Mouse (Mus musculus) heart, postnatal 10 days (tissue): ENCODE results near the gene Il12b. TPM values are rescaled to one million over a fixed set of nuclear protein-coding genes. Genes with fewer than 3 reads are reported as not detected.
"Not testable (repeated sequence)": the region's sequence is repeated elsewhere in the genome, so short reads cannot be mapped to it uniquely, and the experiment has no call there.

Source experiments
- DNase-seq, 2 experiments: peaks; one replicate each; pipeline ENCODE4 v3.0.0; 2021
- intact Hi-C: fragments of 180-260 bp; cut with DNase I; formaldehyde crosslinking; loops from one replicate; pipeline ENCODE4 v1.15.1; 2025
- total RNA-seq, 2 experiments: library from RNA; stranded (reverse); gene quantifications; 2 replicates each; pipeline ENCODE4 v1.2.3; 2021

The Il12b gene
- total RNA-seq, 2 experiments from 2014 or later = not detected

DNA sequence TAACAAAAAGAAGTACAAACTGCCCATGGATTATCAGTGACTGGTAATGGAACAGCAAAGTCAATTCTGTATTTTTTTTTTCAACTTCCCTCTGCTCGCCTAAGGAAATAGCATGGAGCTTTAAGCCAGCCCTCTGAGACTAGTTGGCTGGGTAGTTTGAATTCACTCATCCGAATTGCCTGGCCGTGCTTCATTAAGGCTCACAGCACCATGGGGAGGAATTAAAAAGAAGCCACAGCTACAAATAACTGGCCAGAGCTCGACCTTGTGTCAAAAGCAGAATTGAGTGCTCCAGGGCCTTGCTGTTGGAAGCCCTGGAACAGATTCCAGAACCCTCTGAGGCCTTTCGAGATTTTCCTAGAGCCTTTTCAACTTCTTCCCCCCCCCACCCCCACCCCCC lies 8.8 kb downstream of the Il12b start:
- intact Hi-C loops = no loop called here

DNA sequence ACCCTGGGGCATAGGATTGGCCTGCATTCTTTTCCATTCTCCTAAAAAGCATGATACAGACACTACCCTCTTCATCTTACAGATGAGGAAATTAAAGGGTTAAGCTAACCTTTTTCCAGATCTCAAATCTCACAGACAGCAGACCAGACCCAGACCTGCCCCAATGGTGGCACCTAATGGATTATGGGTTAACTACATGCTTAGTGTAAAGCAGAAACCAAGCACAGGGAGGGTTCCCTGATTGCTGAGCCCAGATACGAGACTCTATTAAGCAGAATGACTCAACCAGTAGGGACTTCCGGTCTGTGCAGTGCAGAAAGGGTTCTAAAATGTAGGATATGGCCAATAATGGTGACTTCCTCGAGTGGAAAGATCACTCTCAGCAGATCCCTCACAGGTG lies 10.6 kb downstream of the Il12b start:
- intact Hi-C loops = no loop called here
- DNase-seq = no peak

More for the DNA sequence above, 8.8 kb downstream of the Il12b start:
- peak in 1 of 2 experiments; percentile 10 for DNase-seq

DNA sequence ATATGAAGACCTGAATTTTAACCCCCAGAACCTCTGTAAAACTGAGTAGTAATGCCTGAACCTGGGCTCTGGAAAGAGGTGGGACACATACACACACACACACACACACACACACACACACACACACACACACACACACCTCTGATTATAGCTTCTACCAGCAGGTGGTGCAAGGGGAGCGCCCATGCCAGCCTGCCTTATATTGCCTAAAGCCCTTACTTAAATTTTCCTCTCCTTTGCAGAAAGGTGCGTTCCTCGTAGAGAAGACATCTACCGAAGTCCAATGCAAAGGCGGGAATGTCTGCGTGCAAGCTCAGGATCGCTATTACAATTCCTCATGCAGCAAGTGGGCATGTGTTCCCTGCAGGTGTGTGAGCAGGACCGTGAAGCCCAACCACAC lies 12.4 kb downstream of the Il12b start:
- DNase-seq = peak in 1 of 2 experiments; percentile 11
- intact Hi-C loops = no loop called here

DNA sequence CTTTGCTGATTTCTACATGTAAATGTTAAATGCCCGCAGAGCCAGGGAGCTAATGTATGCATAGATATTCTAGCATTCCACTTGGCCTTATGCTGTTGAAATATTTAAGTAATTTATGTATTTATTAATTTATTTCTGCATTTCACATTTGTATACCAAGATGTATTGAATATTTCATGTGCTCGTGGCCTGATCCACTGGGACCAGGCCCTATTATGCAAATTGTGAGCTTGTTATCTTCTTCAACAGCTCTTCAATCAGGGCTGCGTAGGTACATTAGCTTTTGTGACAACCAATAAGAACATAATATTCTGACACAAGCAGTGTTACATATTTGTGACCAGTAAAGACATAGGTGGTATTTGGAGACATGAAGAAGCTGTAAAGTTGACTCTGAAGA lies 13.5 kb downstream of the Il12b start:
- no peak for DNase-seq
- intact Hi-C loops = no loop called here

DNA sequence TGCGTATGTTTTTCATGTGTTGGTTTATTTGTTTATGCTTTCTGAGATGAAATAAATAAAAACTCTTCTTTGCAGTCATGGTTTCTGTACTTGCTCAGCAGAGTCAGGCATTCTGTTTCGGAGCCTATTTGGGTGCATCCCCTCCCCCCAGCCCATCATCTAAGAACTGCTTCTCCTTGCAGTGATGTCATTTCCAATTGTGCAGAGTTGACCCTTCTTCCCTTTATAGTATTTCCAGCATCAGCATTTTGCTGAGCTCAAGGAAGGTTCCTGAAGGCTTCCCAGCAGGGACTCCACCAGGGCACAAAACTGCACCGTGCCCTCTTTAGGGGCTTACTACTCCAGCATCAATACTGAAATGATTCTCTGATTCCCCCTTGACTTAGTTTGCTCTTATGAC lies 14.7 kb downstream of the Il12b start:
- DNase-seq = no peak
- intact Hi-C loops = no loop called here

DNA sequence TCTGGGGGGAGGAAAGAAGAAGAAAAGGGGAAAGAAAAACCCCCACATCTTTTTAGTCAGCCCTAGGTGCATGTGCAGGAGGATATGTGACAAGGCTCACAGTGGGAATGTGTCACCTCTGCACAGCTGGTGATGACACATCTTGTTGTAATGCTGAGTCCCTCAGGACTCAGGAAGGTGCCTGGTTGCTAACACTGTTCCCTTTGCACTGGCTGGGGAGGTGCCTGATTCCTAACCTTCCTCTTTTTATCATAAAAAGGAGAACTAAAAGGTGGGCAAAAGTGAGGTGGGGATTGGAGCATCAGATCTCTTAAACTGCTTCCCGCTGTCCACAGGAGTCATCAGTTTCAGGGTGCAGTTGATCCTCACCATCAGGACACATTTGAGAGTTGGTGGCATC lies 17.5 kb downstream of the Il12b start:
- intact Hi-C loops = no loop called here

DNA sequence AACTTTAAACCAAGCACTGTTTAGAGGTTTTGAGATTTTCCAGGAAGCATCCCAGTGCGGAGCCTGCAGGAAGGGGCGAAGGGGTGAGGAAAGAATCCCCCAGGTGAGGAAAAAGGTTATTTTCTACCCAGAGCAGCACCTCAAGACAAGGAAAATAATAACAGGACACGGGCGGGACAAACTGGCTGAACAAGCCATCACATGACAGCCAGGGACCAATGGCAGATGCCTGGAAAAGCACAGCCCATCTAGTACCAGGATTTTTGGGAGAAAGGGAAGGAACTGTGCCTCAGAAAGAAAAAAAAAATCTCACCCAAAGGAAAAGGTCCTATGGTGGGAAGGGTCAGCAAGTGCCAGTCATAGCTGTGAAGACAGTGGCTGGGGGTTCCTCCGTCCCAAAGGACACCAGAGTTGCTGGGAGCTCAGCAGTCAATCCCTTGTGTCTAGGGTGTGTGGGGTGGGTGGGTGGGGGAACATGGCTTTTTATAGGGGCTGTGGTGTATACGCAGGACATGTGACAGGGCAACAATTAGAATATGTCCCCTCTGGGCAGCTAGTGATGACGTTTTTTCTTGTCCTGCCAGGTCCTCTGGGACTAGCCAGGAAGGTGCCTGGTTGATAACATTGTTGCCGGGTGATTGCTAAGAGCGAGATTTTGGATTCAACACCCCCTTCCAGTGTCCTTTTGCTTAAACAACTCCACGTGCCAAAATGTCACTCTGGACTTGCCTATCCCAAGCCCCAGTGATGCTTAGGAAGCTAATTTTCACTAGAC lies 22.7 kb downstream of the Il12b start:
- intact Hi-C loops = no loop called here
- peak; percentile 10 to 11 for DNase-seq

More for the DNA sequence above, 17.5 kb downstream of the Il12b start:
- DNase-seq = no peak

GRCm38 (mm10) chr11:44423261-44423660 lies 23.4 kb downstream of the Il12b start:
- intact Hi-C loops = no loop called here
- no peak for DNase-seq

GRCm38 (mm10) chr11:44423955-44424354 lies 24.1 kb downstream of the Il12b start:
- intact Hi-C loops = no loop called here
- DNase-seq = no peak

DNA sequence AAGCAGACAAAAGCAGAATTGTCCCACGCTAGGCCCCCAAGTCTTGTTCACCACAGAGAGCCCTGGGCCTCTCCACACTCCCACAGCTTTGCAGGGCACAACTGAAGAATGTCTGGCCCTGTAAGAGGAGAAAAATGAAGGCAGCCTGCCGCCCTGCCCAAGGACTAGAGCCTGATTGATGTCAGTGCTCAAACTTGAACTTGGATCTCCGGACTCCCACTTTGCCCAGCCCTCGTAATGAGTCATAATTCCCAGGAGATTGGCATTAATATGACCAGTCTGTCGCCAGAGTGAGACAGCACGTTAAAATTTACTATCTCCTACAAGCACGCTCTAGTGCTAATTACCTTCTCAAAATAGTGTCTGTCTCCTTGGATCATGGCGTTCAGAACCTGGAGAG lies 25.1 kb downstream of the Il12b start:
- no peak for DNase-seq
- intact Hi-C loops = no loop called here

GRCm38 (mm10) chr11:44425626-44426025 lies 25.8 kb downstream of the Il12b start:
- intact Hi-C loops = no loop called here

GRCm38 (mm10) chr11:44427951-44428350 lies 28.1 kb downstream of the Il12b start:
- intact Hi-C loops = no loop called here
- no peak for DNase-seq

More at GRCm38 (mm10) chr11:44425626-44426025, 25.8 kb downstream of the Il12b start:
- DNase-seq = no peak

- intact Hi-C loops = no loop called here
- DNase-seq = no peak
These were observed 30.2 kb downstream of the Il12b start for GRCm38 (mm10) chr11:44430036-44430435.

DNA sequence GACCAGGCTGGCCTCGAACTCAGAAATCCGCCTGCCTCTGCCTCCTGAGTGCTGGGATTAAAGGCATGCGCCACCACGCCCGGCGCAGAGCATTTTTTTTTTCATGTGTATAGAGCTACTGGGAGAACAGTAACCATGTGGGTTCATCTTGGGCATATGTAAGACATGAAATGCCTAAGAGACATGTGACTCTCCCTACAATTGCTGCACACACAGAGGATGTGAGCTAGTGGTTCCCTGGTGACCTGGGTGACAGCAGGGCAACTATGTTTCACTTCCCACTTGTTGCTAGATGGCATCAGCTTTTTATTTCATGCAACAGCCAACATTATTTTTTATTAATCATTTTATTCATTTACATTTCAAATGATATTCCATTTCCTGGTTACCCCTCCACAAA lies 37.9 kb downstream of the Il12b start:
- intact Hi-C loops = no loop called here
- no peak for DNase-seq

GRCm38 (mm10) chr11:44451046-44451445 lies 51.2 kb downstream of the Il12b start:
- no peak for DNase-seq
- intact Hi-C loops = loop anchor here (5.0 kb wide), 1 partner anchor 114 kb away; no protein-coding TSS in a partner anchor

GRCm38 (mm10) chr11:44452016-44452415 lies 52.2 kb downstream of the Il12b start:
- DNase-seq = not testable (repeated sequence)
- intact Hi-C loops = loop anchor here (5.0 kb wide), 1 partner anchor 115 kb away; no protein-coding TSS in a partner anchor

DNA sequence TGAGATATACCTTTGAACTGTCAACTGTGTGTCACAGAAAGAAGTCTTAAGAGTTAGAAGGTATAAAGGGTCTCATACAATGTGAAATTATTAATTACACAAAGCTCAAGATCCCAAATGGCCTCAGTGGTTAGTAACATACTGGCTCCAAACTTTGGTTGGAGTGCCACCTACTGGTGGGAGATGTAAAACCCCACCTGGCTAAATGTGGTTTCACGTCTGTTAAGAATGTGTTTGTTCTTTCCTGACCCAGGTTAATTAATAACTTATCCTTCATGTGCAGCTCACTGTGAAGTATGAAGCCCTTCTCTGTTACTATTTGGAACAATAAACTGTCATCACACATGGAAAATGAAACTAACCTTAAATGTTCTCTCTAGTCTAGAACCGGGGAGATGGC lies 53.6 kb downstream of the Il12b start:
- intact Hi-C loops = loop anchor here (5.0 kb wide), 1 partner anchor 116 kb away; no protein-coding TSS in a partner anchor
- DNase-seq = peak; percentile 60 to 78

DNA sequence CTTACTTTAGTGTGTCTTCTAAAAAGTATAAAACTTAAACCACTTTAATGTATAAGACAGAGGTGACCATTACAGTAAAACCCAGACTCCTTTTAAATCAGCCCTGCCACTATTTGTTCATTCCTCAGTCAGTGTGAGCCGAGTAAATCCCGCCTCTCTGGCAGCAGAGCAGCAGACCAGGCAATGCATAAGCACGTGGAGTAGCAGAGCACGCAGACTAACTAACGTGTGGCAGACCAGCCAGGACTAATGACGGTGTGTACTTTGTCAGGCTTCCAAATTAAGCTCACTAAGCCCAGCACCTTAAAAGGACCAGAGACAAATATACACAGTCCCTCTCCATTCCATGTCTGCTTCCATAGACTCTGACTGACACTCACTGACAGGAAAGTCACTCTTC lies 61.6 kb downstream of the Il12b start:
- peak; percentile 29 to 53 for DNase-seq
- intact Hi-C loops = no loop called here
